Mouse (Mus musculus) thymus, adult 2 months (tissue): ENCODE results near the gene Gpatch2.

Source experiments
- CTCF ChIP-seq: fragments of 200-500 bp; IDR thresholded peaks from 2 replicates; pipeline ENCODE4 v1.5.1; 2012; ENCODE audit warnings: mild to moderate bottlenecking, control low read depth, low read length, moderate library complexity, borderline replicate concordance; ENCODE audit not compliant: control insufficient read depth, poor library complexity, insufficient read depth; ENCODE audit errors: extremely low read depth
- POLR2A ChIP-seq: fragments of 200-500 bp; IDR thresholded peaks from 2 replicates; pipeline ENCODE4 v1.6.1; 2012; ENCODE audit warnings: mild to moderate bottlenecking, low read length, control low read depth, moderate library complexity; ENCODE audit not compliant: control insufficient read depth, poor library complexity, insufficient read depth; ENCODE audit errors: extremely low read depth

DNA sequence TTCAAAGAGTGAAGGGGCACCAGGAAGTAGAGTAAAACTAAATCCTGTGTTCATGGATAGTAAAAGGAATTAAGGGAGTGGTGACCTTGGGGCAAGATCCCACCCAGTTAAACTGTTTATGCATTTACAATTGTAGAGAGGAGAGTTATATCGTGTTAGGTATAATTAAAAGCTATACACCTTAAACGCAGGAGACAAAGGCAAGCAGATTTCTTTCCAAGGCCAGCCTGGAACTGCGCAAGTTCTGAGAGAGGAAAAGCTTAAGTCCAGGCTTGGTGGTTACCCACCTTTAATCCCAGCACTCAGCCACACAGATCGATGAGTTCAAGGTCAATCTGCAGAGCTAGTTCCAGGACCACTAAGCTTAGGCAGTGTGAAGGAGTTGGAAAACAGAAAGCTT, 4.6 kb upstream of the Gpatch2 start:
- TF ChIP-seq CTCF (no peak), POLR2A (no peak)
